ENCODE assay signal across 8 mouse cellular contexts in genomic region chr5:38220328-38220912, GRCm38 (mm10). TPM values are rescaled to one million over a fixed set of nuclear protein-coding genes. Genes with fewer than 3 reads are reported as not detected.
DNase-seq lines count a peak whose midpoint lies in the region; ATAC-seq and TF ChIP-seq lines count a peak whose summit lies in the region.

Zbtb49 (minus strand) TSS chr5:38220457.
Lyar (plus strand) TSS chr5:38220470.

- H3K4me3 ChIP-seq in bone marrow, adult 2 months (replicated peaks; ENCODE audit: control insufficient read depth, low read depth, low read length), result peak within 1 kb of the TSS; percentile 96
- H3K4me3 ChIP-seq in embryonic facial prominence, embryonic 15.5 days (replicated peaks), result peak within 1 kb of the TSS; percentile 76
- peak within 1 kb of the TSS; percentile 95 for H3K4me3 ChIP-seq in kidney, embryonic 14.5 days (ENCODE audit: low read length)
- H3K4me3 ChIP-seq in limb, embryonic 15.5 days, result peak within 1 kb of the TSS; percentile 95

- peak; percentile 87 for ATAC-seq in embryonic facial prominence, embryonic 15.5 days (ENCODE audit: insufficient number of reproducible peaks, low FRiP score, low TSS enrichment, low read depth)
- peak; percentile 93 for ATAC-seq in kidney, embryonic 14.5 days (ENCODE audit: low FRiP score, low TSS enrichment)
- peak; percentile 83 for ATAC-seq in limb, embryonic 15.5 days (ENCODE audit: insufficient number of reproducible peaks, low FRiP score, low TSS enrichment, low read depth)

- H3K27me3 ChIP-seq in embryonic facial prominence, embryonic 15.5 days, result no peaks in the 10 kb centered on the region
- no peaks in the 10 kb centered on the region for H3K27me3 ChIP-seq in kidney, embryonic 14.5 days (ENCODE audit: control insufficient read depth, insufficient read depth, low read length)
- H3K27me3 ChIP-seq in limb, embryonic 15.5 days, result no peaks in the 10 kb centered on the region

- peak; percentile 59; the same call in 1 of the 2 replicates for TF ChIP-seq POLR2A in bone marrow, adult 2 months (IDR thresholded peaks at IDR 0.05; ENCODE audit: borderline replicate concordance, control insufficient read depth, low read depth, low read length)

- no peaks in the 10 kb centered on the region for H3K9me3 ChIP-seq in embryonic facial prominence, embryonic 15.5 days (replicated peaks)
- H3K9me3 ChIP-seq in kidney, embryonic 14.5 days (ENCODE audit: control insufficient read depth, low read length), result no peaks in the 10 kb centered on the region
- no peaks in the 10 kb centered on the region for H3K9me3 ChIP-seq in limb, embryonic 15.5 days

- peaks cover 15% of the 10 kb centered on the region for H3K36me3 ChIP-seq in embryonic facial prominence, embryonic 15.5 days
- H3K36me3 ChIP-seq in kidney, embryonic 14.5 days (ENCODE audit: control insufficient read depth, insufficient read depth, low read length), result peaks cover 27% of the 10 kb centered on the region
- peaks cover 29% of the 10 kb centered on the region for H3K36me3 ChIP-seq in limb, embryonic 15.5 days

- no peak for TF ChIP-seq CTCF in bone marrow, adult 2 months (IDR thresholded peaks at IDR 0.05; ENCODE audit: control insufficient read depth, insufficient read depth, low read length)

- H3K9ac ChIP-seq in embryonic facial prominence, embryonic 15.5 days, result peak within 1 kb of the TSS; percentile 64
- H3K9ac ChIP-seq in kidney, embryonic 14.5 days (ENCODE audit: low read depth, low read length), result peak within 1 kb of the TSS; percentile 87
- H3K9ac ChIP-seq in limb, embryonic 15.5 days, result peak within 1 kb of the TSS; percentile 83

- peak; percentile 88 for DNase-seq in 416B (ENCODE audit: low read depth)
- peak; percentile 90 to 92 for DNase-seq in heart, adult 9 months (ENCODE audit: low spot score in 2 of 2)
- DNase-seq in monocyte, adult 2 months (ENCODE audit: low read depth in 1 of 2, low spot score in 2 of 2), result peak; percentile 81 to 94
- DNase-seq in spleen, postnatal 36 days (ENCODE audit: low spot score in 2 of 2), result peak; percentile 90 to 91

- peak within 1 kb of the TSS; percentile 86 for H3K4me2 ChIP-seq in embryonic facial prominence, embryonic 15.5 days (replicated peaks)
- H3K4me2 ChIP-seq in kidney, embryonic 14.5 days (replicated peaks; ENCODE audit: low read depth, low read length), result peak within 1 kb of the TSS; percentile 84
- peak within 1 kb of the TSS; percentile 83 for H3K4me2 ChIP-seq in limb, embryonic 15.5 days

- peak within 1 kb of the TSS; percentile 73 for H3K27ac ChIP-seq in bone marrow, adult 2 months (ENCODE audit: control insufficient read depth, insufficient read depth, low read depth, low read length, poor library complexity)
- H3K27ac ChIP-seq in embryonic facial prominence, embryonic 15.5 days (replicated peaks), result peak within 1 kb of the TSS; percentile 67
- 0 out of 2 replicates have a peak within 1 kb of the TSS, but pooled peaks have one; percentile 19 for H3K27ac ChIP-seq in kidney, embryonic 14.5 days (ENCODE audit: low read depth, low read length)
- peak within 1 kb of the TSS; percentile 85 for H3K27ac ChIP-seq in limb, embryonic 15.5 days

- WGBS in bone marrow, adult 2 months, result under 1% methylated on average over 55 of the region's 55 CpGs
- 0% methylated on average over 55 of the region's 55 CpGs for WGBS in embryonic facial prominence, embryonic 15.5 days
- WGBS in kidney, embryonic 14.5 days, result under 1% methylated on average over 52 of the region's 55 CpGs
- WGBS in limb, embryonic 15.5 days, result under 1% methylated on average over 55 of the region's 55 CpGs

- H3K4me1 ChIP-seq in bone marrow, adult 2 months (ENCODE audit: control insufficient read depth, insufficient read depth, low read length), result peaks cover 2% of the 10 kb centered on the region
- peaks cover 25% of the 10 kb centered on the region for H3K4me1 ChIP-seq in embryonic facial prominence, embryonic 15.5 days
- H3K4me1 ChIP-seq in kidney, embryonic 14.5 days (ENCODE audit: control insufficient read depth, insufficient read depth, low read length), result peaks cover 16% of the 10 kb centered on the region
- peaks cover 20% of the 10 kb centered on the region for H3K4me1 ChIP-seq in limb, embryonic 15.5 days

RNA-seq across cellular contexts. Expression of gene Zbtb49, which starts in this region (rescaled TPM):
- polyA plus RNA-seq in bone marrow, adult 2 months (2011; ENCODE audit: insufficient read depth, insufficient read length, low replicate concordance, missing spikeins), result 1.7 and 3.5 TPM in 2 replicates
- 12.9 and 15.3 TPM in 2 replicates for polyA plus RNA-seq in embryonic facial prominence, embryonic 15.5 days (2015; fragmentation: Nextera tagmentation; extraction: Ambion mirVana)
- polyA plus RNA-seq in kidney, embryonic 14.5 days (2014; fragmentation: Nextera tagmentation; extraction: Ambion mirVana), result 9.5 and 14.2 TPM in 2 replicates
- 12.9 and 13.3 TPM in 2 replicates for polyA plus RNA-seq in limb, embryonic 15.5 days (2015; fragmentation: Nextera tagmentation; extraction: Ambion mirVana)

RNA-seq across cellular contexts. Expression of gene Lyar, which starts in this region (rescaled TPM):
- polyA plus RNA-seq in bone marrow, adult 2 months (2011; ENCODE audit: insufficient read depth, insufficient read length, low replicate concordance, missing spikeins), result 24.8 and 33.8 TPM in 2 replicates
- polyA plus RNA-seq in embryonic facial prominence, embryonic 15.5 days (2015; fragmentation: Nextera tagmentation; extraction: Ambion mirVana), result 81.4 and 86.1 TPM in 2 replicates
- polyA plus RNA-seq in kidney, embryonic 14.5 days (2014; fragmentation: Nextera tagmentation; extraction: Ambion mirVana), result 134 and 156 TPM in 2 replicates
- 78.0 TPM in 2 replicates for polyA plus RNA-seq in limb, embryonic 15.5 days (2015; fragmentation: Nextera tagmentation; extraction: Ambion mirVana)

Comparison
In these comparisons a context has a peak if more than half of its experiments do, and no peak if none do; other contexts are left out.
1. Peak in every context shown above with its lines: DNase-seq, ATAC-seq, H3K4me3 ChIP-seq and H3K27ac ChIP-seq.
2. H3K27ac ChIP-seq: peak in every context shown above with its lines; median percentile 85 in limb, embryonic 15.5 days; 73 in bone marrow, adult 2 months; 67 in embryonic facial prominence, embryonic 15.5 days; 19 in kidney, embryonic 14.5 days.